Mouse (Mus musculus) G1E (cell line): ENCODE data around the gene Wfdc16.

Experiments
- CTCF ChIP-seq: IDR thresholded peaks from 2 replicates; pipeline ENCODE4 v1.5.1; 2012; ENCODE audit warnings: low read depth, low read length, inconsistent platforms, mixed read lengths
- GATA1 ChIP-seq: IDR thresholded peaks from 2 replicates; pipeline ENCODE4 v1.6.1; 2012; ENCODE audit warnings: borderline replicate concordance, low read length, inconsistent platforms, mixed read lengths
- GATA2 ChIP-seq: IDR thresholded peaks from 2 replicates; pipeline ENCODE4 v1.6.1; 2012; ENCODE audit warnings: low read depth, low read length, inconsistent platforms, borderline replicate concordance
- POLR2AphosphoS5 ChIP-seq: IDR thresholded peaks from 2 replicates; pipeline ENCODE4 v1.6.1; 2012; ENCODE audit warnings: low read depth, low read length, inconsistent platforms; ENCODE audit not compliant: insufficient replicate concordance
- TAL1 ChIP-seq: conservative IDR thresholded peaks from 2 replicates; pipeline ENCODE4 v1.6.1; 2012; ENCODE audit warnings: low read depth, low read length, inconsistent platforms, mixed read lengths

DNA sequence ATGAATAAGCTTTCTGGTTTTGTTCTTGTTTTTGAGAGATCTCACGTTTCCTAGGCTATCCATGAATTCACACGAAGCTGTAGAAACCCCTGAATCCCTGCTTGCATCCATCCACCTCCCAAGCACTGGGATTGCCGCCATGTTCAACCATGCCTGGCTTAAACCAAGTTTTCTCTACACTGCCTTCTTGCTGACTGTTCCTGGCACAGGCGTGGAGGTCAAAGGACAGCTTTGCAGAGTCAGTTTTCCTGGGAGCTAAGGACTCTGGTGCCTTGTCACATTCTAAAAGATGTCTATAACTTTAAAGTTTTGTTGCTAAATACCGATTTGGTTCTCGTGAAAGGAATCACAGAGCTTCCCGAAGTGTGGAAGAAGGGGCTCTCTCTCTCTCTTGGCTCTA is 26.3 kb upstream of the Wfdc16 start:
- TF ChIP-seq TAL1: no peak
- TF ChIP-seq CTCF: no peak
- no peak for TF ChIP-seq GATA1
- no peak for TF ChIP-seq GATA2
- no peak for TF ChIP-seq POLR2AphosphoS5
